ENCODE assay signal across 23 mouse cellular contexts in genomic region chr4:34407181-34407580, GRCm38 (mm10).
A peak's percentile ranks its signal among the peaks of the same experiment; 100 is the strongest.
DNase-seq lines count a peak whose midpoint lies in the region; ATAC-seq and TF ChIP-seq lines count a peak whose summit lies in the region.
"Had no signal": no experiment of that assay in that cellular context is flagged by ENCODE, and none has a peak within 500 bp of the region (broad histone marks: within the 10 kb centered on the region; RNA-seq: fewer than 3 reads in every experiment).

No protein-coding gene starts in this region.

- no peak overlapping the region for H3K4me2 ChIP-seq in embryonic facial prominence, embryonic 14.5 days (ENCODE audit: low read depth, low read length)
- H3K4me2 ChIP-seq: embryonic facial prominence, embryonic 13.5 days; heart, embryonic 13.5 days; hindbrain, embryonic 15.5 days had no signal

- H3K9me3 ChIP-seq in embryonic facial prominence, embryonic 14.5 days (ENCODE audit: control insufficient read depth, low read length), result no peaks in the 10 kb centered on the region
- H3K9me3 ChIP-seq in embryonic facial prominence, embryonic 10.5 days, result no peaks in the 10 kb centered on the region
- H3K9me3 ChIP-seq: embryonic facial prominence, embryonic 13.5 days; forebrain, embryonic 10.5 days; G1E; heart, embryonic 13.5 days; hindbrain, embryonic 15.5 days had no signal

- no peak for TF ChIP-seq CTCF in kidney, adult 2 months (conservative IDR thresholded peaks at IDR 0.05; ENCODE audit: insufficient read depth, insufficient read length, low read depth, low read length)

- H3K27me3 ChIP-seq in embryonic facial prominence, embryonic 14.5 days (replicated peaks; ENCODE audit: control insufficient read depth, insufficient read depth, low read length), result no peaks in the 10 kb centered on the region
- H3K27me3 ChIP-seq in embryonic facial prominence, embryonic 10.5 days (replicated peaks; ENCODE audit: low read depth, poor library complexity, severe bottlenecking), result no peaks in the 10 kb centered on the region
- no peaks in the 10 kb centered on the region for H3K27me3 ChIP-seq in kidney, adult 2 months (replicated peaks; ENCODE audit: control insufficient read depth, insufficient read depth, low read length)
- H3K27me3 ChIP-seq: embryonic facial prominence, embryonic 13.5 days; heart, embryonic 13.5 days; hindbrain, embryonic 15.5 days had no signal

- no peak overlapping the region for H3K4me3 ChIP-seq in embryonic facial prominence, embryonic 14.5 days (ENCODE audit: low read depth, low read length)
- no peak overlapping the region for H3K4me3 ChIP-seq in embryonic facial prominence, embryonic 10.5 days
- H3K4me3 ChIP-seq in kidney, adult 2 months (ENCODE audit: insufficient read depth, low read depth, low read length), result no peak overlapping the region
- H3K4me3 ChIP-seq: embryonic facial prominence, embryonic 13.5 days; forebrain, embryonic 10.5 days; heart, embryonic 13.5 days; hindbrain, embryonic 15.5 days had no signal

- H3K4me1 ChIP-seq in embryonic facial prominence, embryonic 14.5 days (ENCODE audit: control insufficient read depth, insufficient read depth, low read length), result no peaks in the 10 kb centered on the region
- H3K4me1 ChIP-seq in embryonic facial prominence, embryonic 10.5 days, result no peaks in the 10 kb centered on the region
- H3K4me1 ChIP-seq in kidney, adult 2 months (ENCODE audit: control insufficient read depth, insufficient read depth, low read length), result no peaks in the 10 kb centered on the region
- H3K4me1 ChIP-seq: embryonic facial prominence, embryonic 13.5 days; forebrain, embryonic 10.5 days; heart, embryonic 13.5 days; hindbrain, embryonic 15.5 days had no signal

- H3K9ac ChIP-seq in embryonic facial prominence, embryonic 14.5 days (ENCODE audit: low read depth, low read length), result no peak overlapping the region
- H3K9ac ChIP-seq: embryonic facial prominence, embryonic 13.5 days; heart, embryonic 13.5 days; hindbrain, embryonic 15.5 days had no signal

- intact Hi-C loops in heart, postnatal 25 days (cut with DNase I), result no loop called here
- intact Hi-C loops in heart, postnatal 36 days (cut with DNase I), result no loop called here

- H3K27ac ChIP-seq in embryonic facial prominence, embryonic 14.5 days (replicated peaks; ENCODE audit: low read depth, low read length), result no peak overlapping the region
- H3K27ac ChIP-seq in embryonic facial prominence, embryonic 10.5 days (replicated peaks), result no peak overlapping the region
- H3K27ac ChIP-seq in kidney, adult 2 months (ENCODE audit: insufficient read depth, low read depth, low read length), result no peak overlapping the region
- H3K27ac ChIP-seq: embryonic facial prominence, embryonic 13.5 days; forebrain, embryonic 10.5 days; heart, embryonic 13.5 days; hindbrain, embryonic 15.5 days had no signal

- WGBS in embryonic facial prominence, embryonic 14.5 days, result 54% methylated on average over 3 of the region's 3 CpGs
- WGBS in embryonic facial prominence, embryonic 10.5 days, result 82% methylated on average over 3 of the region's 3 CpGs
- WGBS in kidney, adult 2 months, result 41% methylated on average over 3 of the region's 3 CpGs

- TF ChIP-seq POLR2A in kidney, adult 2 months (IDR thresholded peaks at IDR 0.05; ENCODE audit: low read depth, low read length), result no peak

- DNase-seq in embryonic facial prominence, embryonic 14.5 days (ENCODE audit: low spot score), result peak; percentile 19
- no peak for DNase-seq in embryonic facial prominence, embryonic 10.5 days (ENCODE audit: low spot score)
- peak; percentile 91 for DNase-seq in heart, adult 11 months
- no peak for DNase-seq in heart, postnatal 25 days (ENCODE audit: low spot score)
- DNase-seq in kidney, adult 2 months, result peak; percentile 6
- DNase-seq in kidney, adult 18-20 months, result no peak
- DNase-seq in heart, postnatal 36 days, result peak; percentile 8 to 11
- DNase-seq in thymus, postnatal 36 days, result no peak
- DNase-seq: adrenal gland, adult 8-10 months; adrenal gland, postnatal 36 days; B cell, adult 2 months; cerebellum, adult 8-10 months; cerebellum, postnatal 14 days; embryo, embryonic 11 days; gastrocnemius, postnatal 14 days had no signal

- ATAC-seq in embryonic facial prominence, embryonic 14.5 days (ENCODE audit: low read depth), result no peak
- ATAC-seq: CD4-positive, CD25-positive, alpha-beta regulatory T cell, adult 4 months; forebrain, embryonic 14.5 days; intestine, embryonic 16.5 days had no signal

- H3K36me3 ChIP-seq in embryonic facial prominence, embryonic 14.5 days (ENCODE audit: control insufficient read depth, insufficient read depth, low read length), result no peaks in the 10 kb centered on the region
- no peaks in the 10 kb centered on the region for H3K36me3 ChIP-seq in embryonic facial prominence, embryonic 10.5 days (replicated peaks)
- no peaks in the 10 kb centered on the region for H3K36me3 ChIP-seq in kidney, adult 2 months (ENCODE audit: control insufficient read depth, insufficient read depth, low read length)
- H3K36me3 ChIP-seq: embryonic facial prominence, embryonic 13.5 days; forebrain, embryonic 10.5 days; G1E; heart, embryonic 13.5 days; hindbrain, embryonic 15.5 days had no signal

Comparison
In these comparisons a context has a peak if more than half of its experiments do, and no peak if none do; other contexts are left out.
1. DNase-seq: peak in embryonic facial prominence, embryonic 14.5 days (single experiment), heart, adult 11 months (single experiment), kidney, adult 2 months (single experiment) and heart, postnatal 36 days (2 of 2); none in embryonic facial prominence, embryonic 10.5 days (single experiment), heart, postnatal 25 days (single experiment), kidney, adult 18-20 months (single experiment) and thymus, postnatal 36 days (0 of 2).